Mouse (Mus musculus) midbrain, embryonic 12.5 days (tissue): Measurements from ENCODE around the gene Megf9. TPM values are rescaled to one million over a fixed set of nuclear protein-coding genes. Genes with fewer than 3 reads are reported as not detected.

Experiments
- ATAC-seq: fragments of 200-750 bp; cut with Nextera tagmentation; 2 replicates; pipeline ENCODE4 v1.8.0; 2017; ENCODE audit warnings: low read depth, moderate TSS enrichment, moderate library complexity; ENCODE audit not compliant: low FRiP score
- H3K27ac ChIP-seq: fragments of 300-500 bp; sonication (generic); replicated peaks from 2 replicates; pipeline ENCODE4 v1.5.1; 2016; ENCODE audit warnings: mild to moderate bottlenecking
- H3K27me3 ChIP-seq: fragments of 300-500 bp; sonication (generic); 2 replicates; pipeline ENCODE4 v1.6.1; 2016; ENCODE audit warnings: mild to moderate bottlenecking
- H3K36me3 ChIP-seq: fragments of 300-500 bp; sonication (generic); 2 replicates; pipeline ENCODE4 v1.6.1; 2016
- H3K4me1 ChIP-seq: fragments of 300-500 bp; sonication (generic); 2 replicates; pipeline ENCODE4 v1.6.1; 2016
- H3K4me2 ChIP-seq: fragments of 300-500 bp; sonication (generic); replicated peaks from 2 replicates; pipeline ENCODE4 v1.6.1; 2016; ENCODE audit warnings: mild to moderate bottlenecking, moderate library complexity
- H3K4me3 ChIP-seq: fragments of 300-500 bp; sonication (generic); 2 replicates; pipeline ENCODE4 v1.5.1; 2016; ENCODE audit warnings: mild to moderate bottlenecking
- H3K9ac ChIP-seq: fragments of 300-500 bp; sonication (generic); replicated peaks from 2 replicates; pipeline ENCODE4 v1.6.1; 2016; ENCODE audit warnings: mild to moderate bottlenecking, moderate library complexity
- H3K9me3 ChIP-seq: fragments of 300-500 bp; sonication (generic); 2 replicates; pipeline ENCODE4 v1.6.1; 2016; ENCODE audit warnings: mild to moderate bottlenecking
- WGBS: fragments of 180-500 bp; shearing (Covaris S2); methylation state at CpG from one replicate; pipeline ENCODE4 v1.1.7; 2016; 5-methylcytosine and 5-hydroxymethylcytosine counted together
- polyA plus RNA-seq: library from polyadenylated mRNA; unstranded; fragments of >200 nt; fragmentation: Nextera tagmentation; extraction: Ambion mirVana; gene quantifications from 2 replicates; pipeline ENCODE4 v1.2.1, GENCODE M21; 2016

Gene Megf9
- polyA plus RNA-seq: 35.2 and 37.8 TPM in 2 replicates

DNA sequence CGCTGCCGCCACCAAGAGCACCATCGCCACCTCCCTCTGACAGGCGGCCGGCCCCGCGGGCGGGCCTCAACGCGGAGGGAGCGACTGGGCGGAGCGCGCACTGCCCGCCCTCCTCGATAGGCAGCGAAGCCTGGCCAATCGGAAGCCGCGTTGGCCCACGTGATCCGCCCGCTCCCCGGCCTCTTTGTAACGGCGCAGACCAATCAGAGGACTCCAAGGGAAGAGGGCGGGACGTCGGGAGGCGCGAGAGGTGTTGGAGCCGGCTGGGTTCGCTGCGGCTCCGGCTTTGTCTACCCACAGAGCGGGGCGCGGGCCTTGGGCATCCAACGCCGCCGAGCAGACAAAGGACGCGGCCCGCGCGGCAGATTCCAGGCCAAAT is at the start of gene Megf9:
TSS of gene Megf9 (minus strand) at position 105 of the 379 bp plus-strand sequence.
- peak; percentile 98 for ATAC-seq
- H3K4me1 ChIP-seq: peaks cover 43% of the 10 kb centered on the region
- WGBS: 1% methylated on average over 46 of the region's 46 CpGs

DNA sequence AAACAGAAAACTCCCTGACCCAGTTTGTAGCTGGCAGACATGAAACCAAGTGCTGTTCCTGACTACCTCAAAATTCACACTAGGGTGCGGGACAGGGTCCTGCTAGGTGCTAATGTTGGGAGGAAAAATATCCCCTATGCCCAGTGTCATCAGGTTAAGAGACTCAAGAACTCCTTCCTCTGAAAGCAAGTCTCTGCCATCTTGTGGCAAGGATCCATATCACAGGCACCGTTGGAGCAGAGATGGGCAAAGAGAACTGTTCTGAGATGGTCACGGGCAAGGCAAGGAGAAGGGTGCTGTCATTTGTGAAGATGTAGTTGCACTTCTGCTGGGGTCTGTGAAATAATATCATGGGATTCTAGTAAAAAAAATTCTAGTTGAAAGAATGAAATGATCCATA is 44.9 kb upstream of the Megf9 start:
- no peak overlapping the region for H3K4me2 ChIP-seq
- no peak overlapping the region for H3K9ac ChIP-seq
- H3K4me1 ChIP-seq: no peaks in the 10 kb centered on the region
- H3K36me3 ChIP-seq: no peaks in the 10 kb centered on the region
- 49% methylated on average over 3 of the region's 3 CpGs for WGBS
- ATAC-seq: no peak
- no peaks in the 10 kb centered on the region for H3K9me3 ChIP-seq
- H3K4me3 ChIP-seq: no peak overlapping the region
- H3K27me3 ChIP-seq: no peaks in the 10 kb centered on the region
- no peak overlapping the region for H3K27ac ChIP-seq

More for the DNA sequence above, at the start of gene Megf9:
- peak within 1 kb of the TSS; percentile 100 for H3K27ac ChIP-seq
- no peaks in the 10 kb centered on the region for H3K9me3 ChIP-seq
- H3K4me2 ChIP-seq: peak within 1 kb of the TSS; percentile 72
- no peaks in the 10 kb centered on the region for H3K36me3 ChIP-seq
- no peaks in the 10 kb centered on the region for H3K27me3 ChIP-seq
- H3K9ac ChIP-seq: peak within 1 kb of the TSS; percentile 96
- peak within 1 kb of the TSS; percentile 91 for H3K4me3 ChIP-seq

DNA sequence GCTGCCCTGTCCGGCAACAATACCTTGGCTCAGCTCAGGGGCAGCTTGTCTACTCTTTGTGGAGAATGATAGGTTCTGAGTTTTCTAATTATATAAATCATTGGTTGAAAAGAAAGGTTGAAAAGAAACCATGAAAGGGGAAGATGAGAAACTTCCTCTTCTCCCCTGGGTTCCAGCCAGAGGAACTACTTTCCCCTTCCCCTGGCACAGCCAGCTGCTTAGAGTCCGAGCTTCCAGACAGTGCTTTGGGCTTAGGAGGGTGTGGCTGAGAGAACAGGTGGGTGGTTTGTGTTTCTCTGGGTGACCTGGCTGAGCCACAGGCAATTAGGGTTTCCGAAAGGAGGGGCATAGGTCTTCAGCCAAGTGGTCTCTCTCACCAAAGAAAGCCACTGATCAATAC is 43.5 kb upstream of the Megf9 start:
- H3K9ac ChIP-seq: no peak overlapping the region
- H3K4me2 ChIP-seq: no peak overlapping the region
- H3K36me3 ChIP-seq: no peaks in the 10 kb centered on the region
- no peaks in the 10 kb centered on the region for H3K9me3 ChIP-seq
- H3K27ac ChIP-seq: no peak overlapping the region
- H3K4me3 ChIP-seq: no peak overlapping the region
- WGBS: 77% methylated on average over 3 of the region's 3 CpGs
- no peaks in the 10 kb centered on the region for H3K4me1 ChIP-seq
- no peaks in the 10 kb centered on the region for H3K27me3 ChIP-seq
- ATAC-seq: no peak

DNA sequence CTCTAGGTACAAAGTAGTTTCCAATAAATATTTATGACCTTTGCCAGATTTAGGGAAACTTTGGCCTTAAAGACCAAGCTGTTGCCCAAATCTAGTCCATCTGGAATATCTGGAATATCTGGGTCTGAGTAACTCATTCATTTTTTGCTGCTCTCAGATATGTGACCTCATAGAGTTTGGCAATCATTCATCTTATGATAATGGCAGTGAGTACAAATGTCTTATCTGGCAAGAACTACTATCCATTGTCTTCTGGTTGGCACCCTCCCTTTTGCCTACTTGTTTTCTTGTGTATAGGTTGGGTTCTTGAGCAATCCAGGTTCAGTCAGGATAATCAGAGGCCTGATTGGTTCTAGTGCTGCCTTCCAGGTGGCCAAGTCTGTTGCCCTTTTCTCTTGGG is 41.3 kb upstream of the Megf9 start:
- no peaks in the 10 kb centered on the region for H3K36me3 ChIP-seq
- H3K27ac ChIP-seq: no peak overlapping the region
- no peak overlapping the region for H3K9ac ChIP-seq
- no peaks in the 10 kb centered on the region for H3K9me3 ChIP-seq
- no peaks in the 10 kb centered on the region for H3K4me1 ChIP-seq
- no peak overlapping the region for H3K4me3 ChIP-seq
- H3K27me3 ChIP-seq: no peaks in the 10 kb centered on the region
- no peak overlapping the region for H3K4me2 ChIP-seq
- no peak for ATAC-seq

DNA sequence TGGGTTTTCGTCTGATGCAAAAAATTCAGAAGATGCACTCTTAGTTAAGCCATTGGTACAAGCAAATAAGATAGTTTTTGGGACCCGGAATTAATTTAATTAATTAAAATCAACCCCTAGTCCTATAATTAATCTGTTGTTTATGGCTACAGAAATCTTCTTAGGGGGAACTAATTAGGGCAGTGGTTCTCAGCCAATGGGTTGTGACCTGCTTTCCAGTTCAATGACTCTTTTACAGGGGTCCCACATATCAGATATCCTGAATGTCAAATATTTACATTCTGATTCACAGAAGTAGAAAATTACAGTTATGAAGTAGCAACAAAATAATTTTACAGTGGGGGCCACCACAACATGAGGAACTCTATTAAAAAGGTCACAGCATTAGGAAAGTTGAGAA is 39.1 kb upstream of the Megf9 start:
- WGBS: 85% methylated on average over 2 of the region's 2 CpGs
- ATAC-seq: no peak
- Histone ChIP-seq H3K36me3 (no peaks in the 10 kb centered on the region), H3K27me3 (no peaks in the 10 kb centered on the region), H3K9me3 (no peaks in the 10 kb centered on the region), H3K9ac (no peak overlapping the region), H3K4me2 (no peak overlapping the region), H3K4me1 (no peaks in the 10 kb centered on the region), H3K4me3 (no peak overlapping the region), H3K27ac (no peak overlapping the region)

DNA sequence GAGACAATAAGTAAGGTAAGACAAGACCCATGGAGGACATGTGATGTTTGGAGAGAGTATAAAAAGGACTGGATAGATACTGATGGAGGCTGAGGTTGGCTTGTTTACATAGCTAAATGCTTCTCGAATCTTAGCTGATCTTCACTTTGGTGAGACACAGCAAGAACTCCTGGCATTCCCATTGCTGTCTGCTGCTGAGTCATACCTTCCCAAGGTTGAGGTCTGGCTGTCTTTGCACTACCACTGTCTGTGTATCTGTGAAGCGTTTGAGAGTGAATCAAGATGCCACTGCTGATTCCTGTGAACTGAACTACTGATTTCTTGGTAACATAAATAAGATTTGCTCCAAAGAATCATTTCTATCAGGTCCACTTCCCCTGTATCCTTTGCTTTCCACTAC is 19.1 kb upstream of the Megf9 start:
- no peak for ATAC-seq
- no peaks in the 10 kb centered on the region for H3K4me1 ChIP-seq
- WGBS: 77% methylated on average over 2 of the region's 2 CpGs
- no peak overlapping the region for H3K9ac ChIP-seq
- H3K27me3 ChIP-seq: no peaks in the 10 kb centered on the region
- no peak overlapping the region for H3K27ac ChIP-seq
- H3K36me3 ChIP-seq: no peaks in the 10 kb centered on the region
- no peak overlapping the region for H3K4me2 ChIP-seq
- H3K9me3 ChIP-seq: no peaks in the 10 kb centered on the region
- no peak overlapping the region for H3K4me3 ChIP-seq

DNA sequence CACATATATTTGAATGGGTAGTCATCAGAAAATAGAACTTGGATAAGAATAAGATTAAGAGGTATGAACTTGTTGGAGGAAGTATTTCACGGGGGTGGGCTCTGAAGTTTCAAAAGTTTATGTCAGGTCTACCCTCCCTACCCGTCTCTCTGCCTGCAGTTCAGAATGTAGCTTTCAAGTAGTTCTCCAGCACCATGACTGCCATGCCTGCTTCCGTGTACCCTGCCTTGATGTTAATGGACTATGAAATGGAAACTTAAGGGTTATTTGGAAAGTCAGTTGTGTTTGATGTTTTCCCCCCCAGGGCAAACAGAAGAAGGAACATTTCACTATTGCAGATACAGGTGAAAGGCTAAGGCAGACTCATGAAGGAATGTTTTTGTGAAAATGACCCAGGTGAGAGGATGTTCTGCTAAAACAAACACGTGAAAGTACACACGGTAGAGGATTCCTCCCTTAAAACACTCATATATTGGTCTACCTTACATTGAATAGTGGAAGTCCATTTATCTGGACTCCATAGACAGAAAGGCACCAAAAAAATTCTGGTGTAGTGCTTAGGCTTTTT is 18.5 kb upstream of the Megf9 start:
- no peak for ATAC-seq
- H3K27ac ChIP-seq: no peak overlapping the region
- H3K4me3 ChIP-seq: no peak overlapping the region
- H3K27me3 ChIP-seq: no peaks in the 10 kb centered on the region
- H3K4me1 ChIP-seq: no peaks in the 10 kb centered on the region
- no peaks in the 10 kb centered on the region for H3K36me3 ChIP-seq
- no peaks in the 10 kb centered on the region for H3K9me3 ChIP-seq
- no peak overlapping the region for H3K4me2 ChIP-seq
- no peak overlapping the region for H3K9ac ChIP-seq
- WGBS: 87% methylated on average over 5 of the region's 5 CpGs

DNA sequence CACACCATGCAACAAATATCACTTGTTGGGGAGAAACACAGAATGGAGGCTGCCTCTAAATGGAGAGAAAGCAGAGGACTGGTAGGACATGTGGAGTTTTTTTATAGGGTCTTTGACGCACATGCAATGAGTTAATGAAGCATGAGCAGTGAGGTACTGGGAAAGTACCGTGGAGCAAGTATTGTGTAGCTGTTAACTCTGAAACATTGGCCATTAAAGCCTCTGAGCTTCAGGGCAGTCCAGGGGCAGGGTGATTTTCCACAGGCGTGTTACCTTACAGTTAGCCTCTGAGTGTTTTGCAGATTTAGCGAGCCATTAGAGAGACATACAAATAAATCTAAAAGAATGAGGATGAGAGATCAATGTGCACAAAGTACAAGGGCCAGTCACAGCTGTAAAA is 17.3 kb upstream of the Megf9 start:
- H3K9me3 ChIP-seq: no peaks in the 10 kb centered on the region
- no peaks in the 10 kb centered on the region for H3K27me3 ChIP-seq
- H3K27ac ChIP-seq: no peak overlapping the region
- no peak overlapping the region for H3K9ac ChIP-seq
- H3K4me2 ChIP-seq: no peak overlapping the region
- H3K4me1 ChIP-seq: no peaks in the 10 kb centered on the region
- H3K4me3 ChIP-seq: no peak overlapping the region
- 76% methylated on average over 4 of the region's 4 CpGs for WGBS
- H3K36me3 ChIP-seq: no peaks in the 10 kb centered on the region
- no peak for ATAC-seq

DNA sequence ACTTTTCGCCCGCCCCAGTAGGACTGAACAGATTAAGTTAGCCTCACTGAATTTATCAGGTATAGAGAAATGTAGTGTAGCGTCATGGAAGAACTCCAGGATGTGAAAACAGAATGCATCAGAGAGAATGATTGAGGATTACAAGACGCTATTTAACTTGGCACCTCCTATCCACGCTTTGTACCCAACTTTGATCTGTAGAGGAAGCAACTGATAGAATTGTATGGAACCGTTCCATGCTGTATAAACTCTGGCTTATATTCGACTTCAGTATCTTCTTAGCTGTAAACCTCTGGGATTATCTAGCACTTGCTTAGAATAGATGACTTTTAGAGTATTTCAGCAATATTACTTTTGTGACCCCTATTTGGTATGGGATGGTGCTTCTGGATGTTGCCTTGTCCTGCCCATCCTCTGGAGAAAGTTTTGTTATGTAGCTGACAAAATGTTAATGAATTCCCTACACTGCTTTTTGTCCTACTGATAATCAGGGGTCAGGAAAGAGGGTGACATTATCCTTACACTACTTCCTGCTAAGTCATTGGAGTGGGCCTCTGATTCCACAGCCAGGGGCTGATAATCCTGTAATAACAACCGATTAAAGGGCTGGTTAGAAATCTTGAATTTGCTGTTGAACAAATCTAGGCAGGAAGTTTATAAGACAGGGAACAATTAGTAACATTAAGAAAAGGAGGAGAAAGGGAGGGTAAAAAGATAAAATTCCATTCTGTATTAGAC is 12.8 kb upstream of the Megf9 start:
- ATAC-seq: no peak
- Histone ChIP-seq H3K4me2 (no peak overlapping the region), H3K4me3 (no peak overlapping the region), H3K9me3 (no peaks in the 10 kb centered on the region), H3K4me1 (no peaks in the 10 kb centered on the region), H3K36me3 (no peaks in the 10 kb centered on the region), H3K27me3 (no peaks in the 10 kb centered on the region), H3K27ac (no peak overlapping the region), H3K9ac (no peak overlapping the region)
- 87% methylated on average over 8 of the region's 8 CpGs for WGBS

DNA sequence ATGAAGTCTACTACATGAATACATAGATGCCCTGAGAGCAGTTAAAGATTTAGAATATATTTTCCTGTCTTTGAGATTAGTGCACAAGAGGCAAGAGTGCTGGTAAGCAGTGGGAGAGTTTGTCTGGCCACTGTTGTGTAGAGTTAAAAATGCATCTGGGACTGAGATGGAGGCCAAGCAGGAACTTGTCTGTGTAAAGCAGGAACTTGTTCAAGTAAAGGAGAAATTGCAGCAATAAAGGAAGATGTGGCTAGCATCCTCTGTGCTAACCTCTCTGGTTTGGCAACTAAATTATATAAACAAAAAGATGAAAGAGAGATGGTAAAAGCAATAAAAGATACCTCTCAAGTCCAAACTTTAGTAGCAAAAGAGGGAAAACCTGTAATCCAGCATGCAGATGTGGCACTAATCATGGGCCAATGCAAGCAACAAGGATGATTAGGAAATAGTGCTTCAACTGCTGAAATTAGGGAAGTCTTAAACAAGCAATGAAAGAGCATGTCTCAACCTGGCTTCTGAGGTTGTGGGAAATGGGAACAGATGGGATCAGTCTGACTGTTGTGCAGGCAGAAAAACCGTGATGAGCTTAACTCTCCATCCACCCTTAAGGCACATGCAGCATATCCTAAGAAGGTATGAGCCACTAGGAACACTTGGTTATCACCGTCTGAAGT is 11.2 kb upstream of the Megf9 start:
- Histone ChIP-seq H3K4me1 (no peaks in the 10 kb centered on the region), H3K9ac (no peak overlapping the region), H3K9me3 (no peaks in the 10 kb centered on the region), H3K27me3 (no peaks in the 10 kb centered on the region), H3K36me3 (no peaks in the 10 kb centered on the region), H3K4me2 (no peak overlapping the region), H3K4me3 (no peak overlapping the region), H3K27ac (no peak overlapping the region)
- ATAC-seq: no peak
- WGBS: 85% methylated on average over 2 of the region's 2 CpGs

DNA sequence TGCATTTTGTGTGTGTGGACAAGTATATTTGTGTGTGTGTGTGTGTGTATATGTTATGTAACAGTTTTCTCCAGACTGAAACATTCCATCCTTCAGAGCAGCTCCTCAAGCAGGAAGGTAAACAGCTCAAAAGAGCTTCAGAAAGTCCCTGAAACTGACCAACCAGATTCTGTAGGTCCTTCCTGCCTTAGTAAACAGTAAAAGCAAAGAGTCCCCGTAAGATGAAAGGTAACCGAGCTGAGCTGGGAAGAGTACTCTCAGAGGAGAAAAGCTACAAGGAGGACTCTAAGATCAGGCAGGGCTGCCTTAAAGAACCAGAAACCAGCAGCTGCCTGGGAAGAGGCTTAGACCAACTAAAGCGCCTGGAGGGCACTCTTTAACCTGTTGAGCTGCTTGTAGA is 9.6 kb upstream of the Megf9 start:
- Histone ChIP-seq H3K4me2 (no peak overlapping the region), H3K9me3 (no peaks in the 10 kb centered on the region), H3K36me3 (no peaks in the 10 kb centered on the region), H3K9ac (no peak overlapping the region), H3K4me3 (no peak overlapping the region), H3K4me1 (no peaks in the 10 kb centered on the region), H3K27me3 (no peaks in the 10 kb centered on the region), H3K27ac (no peak overlapping the region)
- ATAC-seq: no peak
- WGBS: 57% methylated on average over 3 of the region's 3 CpGs

DNA sequence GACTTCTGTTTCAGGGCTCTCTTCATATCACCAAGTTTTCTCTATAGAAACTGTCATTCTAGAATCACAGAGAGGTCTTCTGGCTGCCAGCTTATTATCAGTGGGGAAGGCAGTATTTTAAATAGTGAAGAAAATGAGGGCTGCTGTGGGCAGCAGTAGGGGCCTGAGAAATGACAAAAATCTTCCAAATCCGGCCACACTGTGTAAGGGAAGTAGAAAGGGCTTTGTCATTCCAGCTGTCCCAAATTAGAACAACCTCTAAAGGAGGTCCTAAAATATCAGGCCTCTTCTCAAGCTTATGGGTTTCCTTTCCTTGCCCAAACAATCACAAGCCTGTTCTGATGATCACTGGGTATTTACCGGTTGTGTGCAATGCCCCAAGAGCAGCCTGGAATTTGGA is 7.6 kb upstream of the Megf9 start:
- Histone ChIP-seq H3K36me3 (no peaks in the 10 kb centered on the region), H3K9ac (no peak overlapping the region), H3K9me3 (no peaks in the 10 kb centered on the region), H3K4me2 (no peak overlapping the region), H3K4me1 (no peaks in the 10 kb centered on the region), H3K27me3 (no peaks in the 10 kb centered on the region), H3K27ac (no peak overlapping the region), H3K4me3 (no peak overlapping the region)
- no peak for ATAC-seq
- WGBS: 66% methylated on average over 2 of the region's 2 CpGs
